ENCODE assay signal across 8 mouse cellular contexts in the genomic region with DNA sequence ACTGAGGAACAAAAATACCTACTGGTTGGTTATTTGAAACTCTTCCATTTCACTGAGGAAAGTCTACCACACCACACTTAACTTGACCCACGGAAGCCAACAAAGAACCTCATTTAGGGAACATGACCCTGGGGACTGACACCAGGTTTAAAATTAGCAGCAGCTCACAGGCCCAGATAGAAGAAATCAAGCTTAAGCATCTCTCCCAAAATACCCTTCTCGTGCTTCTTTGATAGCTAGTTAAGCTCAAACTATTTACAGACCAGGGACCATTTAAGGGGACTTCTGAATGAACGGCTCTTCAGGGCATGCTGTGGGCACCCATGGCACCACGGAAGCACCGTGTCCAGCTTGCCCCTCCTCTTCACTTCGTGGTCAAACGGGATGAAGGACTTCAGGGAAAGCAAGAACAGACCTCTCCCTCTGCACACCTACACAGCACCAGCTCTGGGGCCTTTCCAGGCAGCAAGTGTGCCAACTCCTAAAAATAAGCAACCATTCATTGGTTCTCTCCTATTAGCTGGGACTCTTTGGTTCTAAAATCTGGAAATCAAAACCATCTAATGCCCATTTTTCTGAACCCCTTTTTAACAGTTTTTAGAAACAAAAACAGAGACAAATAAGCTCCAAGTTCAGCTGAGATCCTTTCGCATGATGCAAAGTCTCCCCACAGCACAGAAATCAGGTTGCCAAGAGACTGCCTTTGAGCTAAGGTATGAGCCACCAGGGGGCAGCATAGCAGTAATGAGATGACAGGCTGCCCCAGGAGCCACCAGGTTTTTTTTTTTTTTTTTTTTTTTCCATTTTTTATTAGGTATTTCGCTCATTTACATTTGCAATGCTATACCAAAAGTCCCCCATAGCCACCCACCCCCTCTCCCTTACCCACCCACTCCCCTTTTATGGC.
DNase-seq lines count a peak whose midpoint lies in the region; ATAC-seq lines count a peak whose summit lies in the region.

No protein-coding gene starts in this region.

- H3K4me1 ChIP-seq in kidney, embryonic 15.5 days: peaks cover 6% of the 10 kb centered on the region; the same call in 1 of the 2 replicates
- H3K4me1 ChIP-seq in forebrain, embryonic 14.5 days (ENCODE audit: control insufficient read depth, insufficient read depth, low read length): no peaks in the 10 kb centered on the region

- ATAC-seq in kidney, embryonic 15.5 days (replicated peaks; ENCODE audit: low FRiP score): no peak
- peak; percentile 82; the same call in 1 of the 2 replicates for ATAC-seq in forebrain, embryonic 14.5 days

- H3K9ac ChIP-seq in kidney, embryonic 15.5 days: no peak overlapping the region
- H3K9ac ChIP-seq in forebrain, embryonic 14.5 days (ENCODE audit: low read length): no peak overlapping the region

- no peaks in the 10 kb centered on the region for H3K36me3 ChIP-seq in kidney, embryonic 15.5 days
- no peaks in the 10 kb centered on the region for H3K36me3 ChIP-seq in forebrain, embryonic 14.5 days (ENCODE audit: control insufficient read depth, insufficient read depth, low read length)

- intact Hi-C loops in heart, postnatal 14 days (cut with DNase I): loop anchor here (5.0 kb wide), 2 partner anchors 113 to 317 kb away; a partner anchor contains a TSS

- H3K27me3 ChIP-seq in kidney, embryonic 15.5 days: no peaks in the 10 kb centered on the region
- H3K27me3 ChIP-seq in forebrain, embryonic 14.5 days (replicated peaks; ENCODE audit: control insufficient read depth, insufficient read depth, low read length): no peaks in the 10 kb centered on the region

- no peak overlapping the region for H3K4me3 ChIP-seq in kidney, embryonic 15.5 days (replicated peaks)
- no peak overlapping the region for H3K4me3 ChIP-seq in forebrain, embryonic 14.5 days (ENCODE audit: low read depth, low read length)

- peak; percentile 81 for DNase-seq in kidney, adult 18-20 months
- DNase-seq in c-Kit-positive CD71-positive TER-119-positive erythroid progenitor cells, embryonic 14.5 days (ENCODE audit: low spot score): peak; percentile 84
- DNase-seq in forebrain, embryonic 14.5 days (ENCODE audit: low spot score): peak; percentile 85
- DNase-seq in heart, postnatal 14 days: peak; percentile 83 to 89
- peak; percentile 36 to 67 for DNase-seq in left cerebral cortex, adult 8-10 months (ENCODE audit: low spot score in 2 of 2)
- DNase-seq in naive thymus-derived CD4-positive, alpha-beta T cell, adult 2 months (ENCODE audit: low read depth): peak; percentile 91
- DNase-seq in telencephalon, adult 2 months (ENCODE audit: low read depth, low spot score): peak; percentile 72

- H3K9me3 ChIP-seq in kidney, embryonic 15.5 days (replicated peaks): no peaks in the 10 kb centered on the region
- no peaks in the 10 kb centered on the region for H3K9me3 ChIP-seq in forebrain, embryonic 14.5 days (replicated peaks; ENCODE audit: control insufficient read depth, low read length)

- 82% methylated on average over 9 of the region's 9 CpGs for whole genome bisulfite sequencing in kidney, embryonic 15.5 days
- WGBS in forebrain, embryonic 14.5 days: 83% methylated on average over 8 of the region's 9 CpGs

- no peak overlapping the region for H3K4me2 ChIP-seq in kidney, embryonic 15.5 days
- no peak overlapping the region for H3K4me2 ChIP-seq in forebrain, embryonic 14.5 days (ENCODE audit: low read length)

- no peak overlapping the region for H3K27ac ChIP-seq in kidney, embryonic 15.5 days
- no peak overlapping the region for H3K27ac ChIP-seq in forebrain, embryonic 14.5 days (ENCODE audit: low read depth, low read length)
